ENCODE assay signal across 8 mouse cellular contexts in the genomic region with DNA sequence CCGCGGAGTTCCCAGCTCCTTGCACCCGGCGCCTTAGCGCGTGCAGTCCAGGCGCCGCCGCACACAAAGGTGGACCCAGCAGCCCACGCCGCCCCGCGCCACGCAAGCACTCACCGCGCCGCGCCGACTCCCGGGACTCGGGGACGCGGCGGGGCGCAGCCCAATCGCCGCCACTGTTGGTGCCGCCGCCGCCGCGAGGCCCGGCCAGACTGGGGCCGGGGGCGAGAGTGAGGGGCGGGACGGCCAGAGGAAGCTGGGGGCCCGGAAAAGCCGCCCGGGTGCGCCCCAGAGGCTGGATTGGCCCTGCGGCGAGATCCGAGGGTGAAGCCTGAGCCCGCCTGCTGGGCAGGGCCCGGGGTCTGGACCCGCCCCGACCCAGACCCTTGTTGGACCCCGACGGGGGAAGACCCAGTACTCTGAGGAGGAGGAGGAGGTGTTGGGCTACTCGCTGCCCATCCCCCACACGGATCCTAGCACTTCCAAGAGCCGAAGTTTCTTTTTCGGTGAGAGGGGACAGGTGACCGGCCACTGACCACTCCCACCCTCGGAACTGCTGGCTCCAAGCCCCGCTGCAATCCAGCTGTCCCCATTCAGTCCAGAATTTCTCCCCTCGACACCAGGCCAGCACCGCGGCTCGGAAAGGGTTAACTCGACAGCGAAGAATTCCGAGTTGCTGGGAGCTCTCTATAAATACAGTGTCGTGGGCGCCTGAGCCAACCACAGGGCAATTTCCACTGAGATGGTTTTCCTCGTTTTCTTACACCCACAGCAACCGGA. TPM values are rescaled to one million over a fixed set of nuclear protein-coding genes. Genes with fewer than 3 reads are reported as not detected.
A peak's percentile ranks its signal among the peaks of the same experiment; 100 is the strongest.
DNase-seq lines count a peak whose midpoint lies in the region; ATAC-seq and TF ChIP-seq lines count a peak whose summit lies in the region.

Cd276 (minus strand) TSS at position 530 of the 777 bp plus-strand sequence.

- no peak for TF ChIP-seq EP300 in heart, postnatal 0 days (IDR thresholded peaks at IDR 0.05; ENCODE audit: low read depth)

- peak within 1 kb of the TSS; percentile 99 for H3K9ac ChIP-seq in forebrain, embryonic 14.5 days (ENCODE audit: low read length)
- peak within 1 kb of the TSS; percentile 97 for H3K9ac ChIP-seq in heart, postnatal 0 days (replicated peaks; ENCODE audit: low read depth, low read length)

- peak; percentile 78 for ATAC-seq in forebrain, embryonic 14.5 days
- ATAC-seq in heart, postnatal 0 days (ENCODE audit: insufficient read depth, low read depth): peak; percentile 64

- TF ChIP-seq CTCF in heart, postnatal 0 days (IDR thresholded peaks at IDR 0.05; ENCODE audit: low read depth): no peak
- peak; percentile 15; the same call in 1 of the 2 replicates for TF ChIP-seq CTCF in layer of hippocampus, adult 2 months (conservative IDR thresholded peaks at IDR 0.05)

- H3K9me3 ChIP-seq in forebrain, embryonic 14.5 days (replicated peaks; ENCODE audit: control insufficient read depth, low read length): no peaks in the 10 kb centered on the region
- H3K9me3 ChIP-seq in heart, postnatal 0 days (replicated peaks; ENCODE audit: control insufficient read depth, low read length): no peaks in the 10 kb centered on the region

- H3K4me2 ChIP-seq in forebrain, embryonic 14.5 days (ENCODE audit: low read length): peak within 1 kb of the TSS; percentile 84
- H3K4me2 ChIP-seq in heart, postnatal 0 days (ENCODE audit: low read depth, low read length): peak within 1 kb of the TSS; percentile 95

- WGBS in forebrain, embryonic 14.5 days: under 1% methylated on average over 65 of the region's 68 CpGs
- under 1% methylated on average over 53 of the region's 68 CpGs for WGBS in heart, postnatal 0 days

- H3K27me3 ChIP-seq in forebrain, embryonic 14.5 days (replicated peaks; ENCODE audit: control insufficient read depth, insufficient read depth, low read length): no peaks in the 10 kb centered on the region
- no peaks in the 10 kb centered on the region for H3K27me3 ChIP-seq in heart, postnatal 0 days (ENCODE audit: control insufficient read depth, insufficient read depth, low read length)

- H3K27ac ChIP-seq in brown adipose tissue, adult 24 weeks (replicated peaks; ENCODE audit: low read depth, low read length): no peak within 1 kb of the TSS
- H3K27ac ChIP-seq in forebrain, embryonic 14.5 days (ENCODE audit: low read depth, low read length): peak within 1 kb of the TSS; percentile 97
- peak within 1 kb of the TSS; percentile 95 for H3K27ac ChIP-seq in heart, postnatal 0 days (ENCODE audit: low read depth)
- peak within 1 kb of the TSS; percentile 99 for H3K27ac ChIP-seq in layer of hippocampus, adult 2 months

- peak within 1 kb of the TSS; percentile 77 for H3K4me3 ChIP-seq in brown adipose tissue, adult 24 weeks (ENCODE audit: insufficient read depth, low read depth, low read length)
- peak within 1 kb of the TSS; percentile 92 for H3K4me3 ChIP-seq in forebrain, embryonic 14.5 days (ENCODE audit: low read depth, low read length)
- H3K4me3 ChIP-seq in heart, postnatal 0 days (ENCODE audit: low read depth, low read length): peak within 1 kb of the TSS; percentile 94
- H3K4me3 ChIP-seq in layer of hippocampus, adult 2 months: peak within 1 kb of the TSS; percentile 96

- peak; percentile 74 for DNase-seq in MN1 (ENCODE audit: low spot score)
- peak; percentile 88 for DNase-seq in forebrain, embryonic 14.5 days (ENCODE audit: low spot score)
- DNase-seq in heart, postnatal 0 days (ENCODE audit: low spot score): peak; percentile 74
- DNase-seq in layer of hippocampus, adult 2 months (ENCODE audit: low spot score in 2 of 2): peak; percentile 56 to 67
- peak; percentile 65 to 71 for DNase-seq in lung, adult 18-20 months
- peak; percentile 76 for DNase-seq in retina, embryonic 14.5 days (ENCODE audit: low spot score)
- DNase-seq in c-Kit-positive CD71-positive TER-119-positive erythroid progenitor cells, embryonic 14.5 days (ENCODE audit: low spot score): no peak

- H3K4me1 ChIP-seq in brown adipose tissue, adult 24 weeks (ENCODE audit: control insufficient read depth, insufficient read depth, insufficient read length, low read length): peaks cover 3% of the 10 kb centered on the region; the same call in 1 of the 2 replicates
- peaks cover 20% of the 10 kb centered on the region for H3K4me1 ChIP-seq in forebrain, embryonic 14.5 days (ENCODE audit: control insufficient read depth, insufficient read depth, low read length)
- peaks cover 16% of the 10 kb centered on the region for H3K4me1 ChIP-seq in heart, postnatal 0 days (ENCODE audit: control insufficient read depth, insufficient read depth)

- H3K36me3 ChIP-seq in forebrain, embryonic 14.5 days (ENCODE audit: control insufficient read depth, insufficient read depth, low read length): no peaks in the 10 kb centered on the region
- H3K36me3 ChIP-seq in heart, postnatal 0 days (replicated peaks; ENCODE audit: control insufficient read depth, insufficient read depth, low read length): no peaks in the 10 kb centered on the region

RNA-seq across cellular contexts. Expression of gene Cd276, which starts in this region (rescaled TPM):
- polyA plus RNA-seq in brown adipose tissue, adult 24 weeks (2012; ENCODE audit: insufficient read depth, insufficient read length, missing spikeins): 0.29 TPM in 1 of 2 replicates, not detected in the other
- polyA plus RNA-seq in forebrain, embryonic 14.5 days (2014; fragmentation: Nextera tagmentation; extraction: Ambion mirVana): 24.6 and 28.8 TPM in 2 replicates
- total RNA-seq in heart, postnatal 0 days (2014; rRNA removed; ENCODE audit: low replicate concordance): 14.2 and 27.6 TPM in 2 replicates
- 13.1 and 14.5 TPM in 2 replicates for polyA plus RNA-seq in heart, postnatal 0 days (2015; fragmentation: Nextera tagmentation; extraction: Ambion mirVana)
- total RNA-seq in layer of hippocampus, adult 2 months (2021): 1 to 10 TPM; 7.4 to 8.2 TPM

Comparison
In these comparisons a context has a peak if more than half of its experiments do, and no peak if none do; other contexts are left out.
1. RNA of gene Cd276 (polyA plus RNA-seq): 24.6 to 28.8 TPM in forebrain, embryonic 14.5 days and 13.1 to 14.5 TPM in heart, postnatal 0 days; 0.29 TPM in brown adipose tissue, adult 24 weeks; every median in the first group is over 10 times any median in the second.
2. Peak in every context shown above with its lines, with median percentiles within 50 percentile points of each other: H3K4me3 ChIP-seq.